Mouse (Mus musculus) liver, postnatal 0 days (tissue): ENCODE results near the gene Pcgf1. TPM values are rescaled to one million over a fixed set of nuclear protein-coding genes. Genes with fewer than 3 reads are reported as not detected.
A peak's percentile ranks its signal among the peaks of the same experiment; 100 is the strongest.

Source experiments
- ATAC-seq: fragments of 200-750 bp; cut with Nextera tagmentation; 2 replicates; pipeline ENCODE4 v1.8.0; 2017; ENCODE audit warnings: mild to moderate bottlenecking, moderate library complexity
- DNase-seq: peaks from one replicate; pipeline ENCODE4 v3.0.0-alpha.2; 2016
- H3K27ac ChIP-seq: fragments of 300-500 bp; sonication (generic); 2 replicates; pipeline ENCODE4 v1.5.1; 2014; ENCODE audit warnings: antibody characterized with exemption, moderate library complexity, mild to moderate bottlenecking, low read depth
- H3K27me3 ChIP-seq: fragments of 300-500 bp; sonication (generic); 2 replicates; pipeline ENCODE4 v1.6.1; 2014; ENCODE audit warnings: low read length, control low read depth, mixed read lengths; ENCODE audit not compliant: insufficient read depth
- H3K36me3 ChIP-seq: fragments of 300-500 bp; sonication (generic); replicated peaks from 2 replicates; pipeline ENCODE4 v1.6.1; 2014; ENCODE audit warnings: mild to moderate bottlenecking, control low read depth, low read length, moderate library complexity, mixed read lengths; ENCODE audit not compliant: insufficient read depth
- H3K4me1 ChIP-seq: fragments of 300-500 bp; sonication (generic); 2 replicates; pipeline ENCODE4 v1.6.1; 2014; ENCODE audit warnings: antibody characterized with exemption, mild to moderate bottlenecking, control low read depth; ENCODE audit not compliant: insufficient read depth
- H3K4me2 ChIP-seq: fragments of 300-500 bp; sonication (generic); 2 replicates; pipeline ENCODE4 v1.6.1; 2014; ENCODE audit warnings: low read depth, mild to moderate bottlenecking, low read length, moderate library complexity, mixed read lengths
- H3K4me3 ChIP-seq: fragments of 300-500 bp; sonication (generic); 2 replicates; pipeline ENCODE4 v1.5.1; 2014; ENCODE audit warnings: low read depth, low read length
- H3K9ac ChIP-seq: fragments of 300-500 bp; sonication (generic); replicated peaks from 2 replicates; pipeline ENCODE4 v1.6.1; 2014; ENCODE audit warnings: mild to moderate bottlenecking, moderate library complexity
- H3K9me3 ChIP-seq: fragments of 300-500 bp; sonication (generic); 2 replicates; pipeline ENCODE4 v1.6.1; 2016; ENCODE audit warnings: mild to moderate bottlenecking, control low read depth, low read length, mixed read lengths
- CTCF ChIP-seq: sonication (generic); IDR thresholded peaks from 2 replicates; pipeline ENCODE4 v1.5.1; 2016; ENCODE audit warnings: antibody characterized with exemption, low read depth
- EP300 ChIP-seq: IDR thresholded peaks from 2 replicates; pipeline ENCODE4 v1.6.1; 2016; ENCODE audit warnings: antibody characterized with exemption, low read depth, mild to moderate bottlenecking
- WGBS: fragments of 180-500 bp; shearing (Covaris S2); extraction: QIAGEN DNeasy Blood & Tissue Kit; methylation state at CpG from one replicate; pipeline ENCODE4 v1.1.7; 2014; ENCODE audit not compliant: insufficient replicate concordance; 5-methylcytosine and 5-hydroxymethylcytosine counted together
- polyA plus RNA-seq: library from polyadenylated mRNA; unstranded; fragments of >200 nt; fragmentation: Nextera tagmentation; extraction: Ambion mirVana; gene quantifications from 2 replicates; pipeline ENCODE4 v1.2.1, GENCODE M21; 2015

The Pcgf1 gene
- polyA plus RNA-seq, 1 experiment from 2014 or later, result 11.7 TPM

DNA sequence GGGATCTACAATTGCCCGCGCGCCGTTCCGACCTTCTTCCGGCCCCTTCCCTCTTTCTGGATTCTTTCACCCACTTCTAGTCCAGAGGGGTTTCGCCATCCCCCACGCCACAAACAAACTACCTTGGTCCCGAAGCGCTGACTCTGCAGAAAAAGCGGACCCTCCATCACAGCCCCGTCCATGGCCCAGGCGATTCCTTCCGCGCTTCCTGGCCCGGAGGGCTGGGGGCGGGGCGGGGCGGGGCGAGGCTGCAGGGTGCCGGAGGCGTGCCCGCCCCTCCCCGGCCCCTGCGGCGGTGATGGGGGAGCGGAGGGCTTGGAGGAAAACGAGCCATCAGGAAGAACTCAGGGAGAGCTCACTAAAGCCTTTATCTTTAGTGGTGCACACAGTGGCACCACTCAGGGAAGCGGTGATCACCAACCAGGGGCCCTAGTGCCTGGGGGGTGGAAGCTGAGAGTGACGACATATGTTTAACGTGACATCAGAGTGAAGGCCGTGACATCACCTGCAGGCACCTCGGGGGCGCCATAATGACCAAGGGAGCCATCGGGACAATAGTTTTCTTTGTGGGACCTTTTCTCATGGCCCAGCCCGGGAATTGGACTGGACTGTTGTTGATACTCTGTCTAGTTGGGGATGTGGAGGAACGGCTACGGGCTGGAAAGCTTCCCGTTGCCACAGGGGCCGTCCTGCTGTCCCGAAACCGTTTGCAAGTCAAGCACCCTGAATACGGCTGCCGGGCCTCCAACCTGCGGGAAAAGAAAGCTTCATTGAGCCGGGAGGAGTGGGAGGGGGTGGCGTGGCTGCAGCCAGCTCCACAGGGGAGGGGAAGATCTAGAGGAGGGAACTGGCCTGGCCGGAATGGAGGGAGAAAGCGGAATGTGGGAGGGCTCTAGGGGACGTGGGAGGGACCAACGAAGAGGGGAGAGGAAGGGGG is 44.2 kb upstream of the Pcgf1 start, which contains the start of the genes Dok1 and Loxl3:
TSS of gene Dok1 (minus strand) at position 223 of the 937 bp plus-strand sequence.
TSS of gene Loxl3 (plus strand) at position 925 of the 937 bp plus-strand sequence.
- no peaks in the 10 kb centered on the region for H3K9me3 ChIP-seq
- TF ChIP-seq CTCF (no peak), EP300 (no peak)
- peak; percentile 87 for ATAC-seq
- H3K27ac ChIP-seq, result peak within 1 kb of the TSS; percentile 86
- peak; percentile 85 for DNase-seq
- peak within 1 kb of the TSS; percentile 91 for H3K4me2 ChIP-seq
- 3% methylated on average over 51 of the region's 51 CpGs for WGBS
- peak within 1 kb of the TSS; percentile 82 for H3K9ac ChIP-seq
- peaks cover 16% of the 10 kb centered on the region for H3K27me3 ChIP-seq
- H3K4me1 ChIP-seq, result peaks cover 27% of the 10 kb centered on the region
- H3K36me3 ChIP-seq, result peaks cover 14% of the 10 kb centered on the region
- H3K4me3 ChIP-seq, result peak within 1 kb of the TSS; percentile 80

- H3K9ac ChIP-seq, result no peak overlapping the region
Observed at GRCm38 (mm10) chr6:83034463-83035055, 43.1 kb upstream of the Pcgf1 start.

GRCm38 (mm10) chr6:83037188-83037587 is 40.5 kb upstream of the Pcgf1 start:
- WGBS, result 83% methylated on average over 8 of the region's 8 CpGs
- no peak overlapping the region for H3K9ac ChIP-seq
- ATAC-seq (no peak), DNase-seq (no peak)
- no peak overlapping the region for H3K4me3 ChIP-seq
- no peaks in the 10 kb centered on the region for H3K36me3 ChIP-seq
- H3K27ac ChIP-seq, result no peak overlapping the region
- H3K9me3 ChIP-seq, result no peaks in the 10 kb centered on the region
- peaks cover 7% of the 10 kb centered on the region for H3K27me3 ChIP-seq
- no peak for TF ChIP-seq CTCF
- TF ChIP-seq EP300, result no peak
- no peak overlapping the region for H3K4me2 ChIP-seq
- H3K4me1 ChIP-seq, result peaks cover 26% of the 10 kb centered on the region

More at GRCm38 (mm10) chr6:83034463-83035055, 43.1 kb upstream of the Pcgf1 start:
- Histone ChIP-seq H3K27me3 (peaks cover 16% of the 10 kb centered on the region), H3K4me1 (peaks cover 33% of the 10 kb centered on the region), H3K4me3 (peak overlapping the region; percentile 80; the same call in 1 of the 2 replicates), H3K36me3 (peaks cover 14% of the 10 kb centered on the region), H3K27ac (no peak overlapping the region; the same call in 1 of the 2 replicates), H3K9me3 (no peaks in the 10 kb centered on the region), H3K4me2 (peak overlapping the region; percentile 91)
- TF ChIP-seq CTCF, result no peak
- TF ChIP-seq EP300, result no peak
- DNase-seq (no peak), ATAC-seq (no peak)
- WGBS, result 58% methylated on average over 5 of the region's 5 CpGs

DNA sequence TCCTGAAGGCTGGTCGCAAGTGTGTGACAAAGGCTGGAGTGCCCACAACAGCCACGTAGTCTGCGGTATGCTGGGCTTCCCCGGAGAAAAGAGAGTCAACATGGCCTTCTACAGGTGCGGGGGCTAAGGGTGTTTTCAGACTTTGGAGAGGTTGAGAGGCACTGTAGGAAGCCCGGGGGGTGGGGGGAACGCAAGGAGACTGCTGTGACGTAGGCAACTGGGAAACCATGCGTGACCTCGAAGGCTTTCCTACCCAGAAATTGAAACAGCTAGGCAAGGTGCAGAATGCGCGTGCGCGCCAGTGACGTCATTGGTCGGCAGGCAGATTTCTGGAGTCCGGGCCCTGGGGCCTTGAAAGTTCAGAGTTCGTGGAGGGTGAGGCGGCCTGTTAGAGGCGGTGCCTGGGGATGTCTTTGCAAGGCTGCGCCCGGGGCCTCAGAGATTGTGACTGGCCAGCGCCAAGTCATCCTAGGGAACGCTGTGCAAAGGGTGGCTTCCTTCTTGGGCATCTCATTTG is 39.1 kb upstream of the Pcgf1 start:
- ATAC-seq, result peak; percentile 99
- Histone ChIP-seq H3K27ac (peak overlapping the region; percentile 74), H3K9ac (peak overlapping the region; percentile 10; the same call in 1 of the 2 replicates), H3K27me3 (peaks cover 7% of the 10 kb centered on the region; the same call in 1 of the 2 replicates), H3K36me3 (no peaks in the 10 kb centered on the region), H3K4me1 (peaks cover 21% of the 10 kb centered on the region), H3K4me2 (peak overlapping the region; percentile 65), H3K4me3 (peak overlapping the region; percentile 21; the same call in 1 of the 2 replicates), H3K9me3 (no peaks in the 10 kb centered on the region)
- TF ChIP-seq CTCF, result no peak
- TF ChIP-seq EP300, result peak; percentile 80; the same call in 1 of the 2 replicates
- 14% methylated on average over 24 of the region's 24 CpGs for WGBS
- peak; percentile 96 for DNase-seq

- WGBS, result 80% methylated on average over 5 of the region's 5 CpGs
- H3K36me3 ChIP-seq, result no peaks in the 10 kb centered on the region
- no peak overlapping the region for H3K27ac ChIP-seq
Observed at GRCm38 (mm10) chr6:83040601-83041000, 37.1 kb upstream of the Pcgf1 start.

DNA sequence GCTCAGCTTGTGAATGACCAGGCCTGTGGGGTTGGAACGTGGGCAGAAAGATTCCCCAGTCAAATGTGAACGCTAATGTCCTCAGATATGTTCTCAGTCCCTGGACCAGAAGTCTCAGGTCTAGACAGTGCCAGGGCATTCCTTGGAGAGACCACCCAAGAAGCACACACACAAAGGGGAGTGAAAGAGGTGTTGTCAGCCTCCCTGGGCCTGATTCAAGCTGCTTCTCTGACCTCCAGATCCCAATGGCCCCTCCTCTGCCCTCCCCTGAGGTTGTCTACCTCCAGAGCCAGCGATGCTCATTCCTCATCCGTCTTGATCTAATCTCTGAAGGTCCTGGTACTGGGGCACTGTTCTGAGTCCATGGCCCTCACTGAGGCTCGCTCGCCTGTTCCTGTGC is 34.1 kb upstream of the Pcgf1 start:
- TF ChIP-seq EP300 (no peak), CTCF (no peak)
- Histone ChIP-seq H3K27me3 (no peaks in the 10 kb centered on the region), H3K9me3 (no peaks in the 10 kb centered on the region), H3K4me2 (no peak overlapping the region), H3K36me3 (no peaks in the 10 kb centered on the region), H3K4me3 (no peak overlapping the region), H3K4me1 (peaks cover 9% of the 10 kb centered on the region), H3K27ac (no peak overlapping the region), H3K9ac (no peak overlapping the region)
- 72% methylated on average over 6 of the region's 6 CpGs for WGBS
- no peak for ATAC-seq
- no peak for DNase-seq

More at GRCm38 (mm10) chr6:83040601-83041000, 37.1 kb upstream of the Pcgf1 start:
- TF ChIP-seq EP300 (no peak), CTCF (no peak)
- ATAC-seq, result no peak
- Histone ChIP-seq H3K9ac (no peak overlapping the region), H3K4me1 (peaks cover 16% of the 10 kb centered on the region), H3K9me3 (no peaks in the 10 kb centered on the region), H3K4me3 (no peak overlapping the region), H3K27me3 (no peaks in the 10 kb centered on the region), H3K4me2 (no peak overlapping the region)
- no peak for DNase-seq
